Mouse (Mus musculus) E14TG2a.4 (cell line): ENCODE measurements at regions not wholly inside any gene's neighbourhood (a gene's known extent, or its start where the extent isn't known, plus 50 kb on each side); places are given as distances from the start of the nearest gene placed in this dataset.

Experiments used
- H3K27me3 ChIP-seq: 2 replicates; pipeline ENCODE4 v1.6.1; 2014; ENCODE audit warnings: low read length, control low read depth; ENCODE audit not compliant: insufficient read depth
- H3K36me3 ChIP-seq: 2 replicates; pipeline ENCODE4 v1.6.1; 2014; ENCODE audit warnings: low read length, control low read depth; ENCODE audit not compliant: insufficient read depth
- H3K4me1 ChIP-seq: replicated peaks from 2 replicates; pipeline ENCODE4 v1.6.1; 2014; ENCODE audit warnings: low read depth, low read length, control low read depth
- H3K4me3 ChIP-seq: replicated peaks from 2 replicates; pipeline ENCODE4 v1.5.1; 2014; ENCODE audit warnings: mild to moderate bottlenecking, low read length
- H3K9me3 ChIP-seq: 2 replicates; pipeline ENCODE4 v1.6.1; 2014; ENCODE audit warnings: low read length, control low read depth
- CTCF ChIP-seq: conservative IDR thresholded peaks from 2 replicates; pipeline ENCODE4 v1.5.1; 2014; ENCODE audit warnings: low read length
- NANOG ChIP-seq: IDR thresholded peaks from 2 replicates; pipeline ENCODE4 v1.6.1; 2014; ENCODE audit warnings: borderline replicate concordance, low read length, mixed read lengths
- POU5F1 ChIP-seq: IDR thresholded peaks from 2 replicates; pipeline ENCODE4 v1.6.1; 2014; ENCODE audit warnings: low read length, borderline replicate concordance

GRCm38 (mm10) chr17:93460409-93460808 is 261.6 kb downstream of the Adcyap1 start:
- Histone ChIP-seq H3K27me3 (no peaks in the 10 kb centered on the region), H3K9me3 (no peaks in the 10 kb centered on the region), H3K36me3 (no peaks in the 10 kb centered on the region), H3K4me3 (no peak overlapping the region), H3K4me1 (no peaks in the 10 kb centered on the region)
- no peak for TF ChIP-seq POU5F1
- no peak for TF ChIP-seq CTCF
- TF ChIP-seq NANOG: no peak

- TF ChIP-seq CTCF (no peak), NANOG (no peak), POU5F1 (no peak)
Measured at GRCm38 (mm10) chr17:93463621-93464211, 264.9 kb downstream of the Adcyap1 start.

GRCm38 (mm10) chr17:93482378-93482777 is 283.6 kb downstream of the Adcyap1 start:
- no peaks in the 10 kb centered on the region for H3K27me3 ChIP-seq
- TF ChIP-seq POU5F1 (no peak), NANOG (peak; percentile 80), CTCF (no peak)
- peaks cover 22% of the 10 kb centered on the region for H3K9me3 ChIP-seq
- H3K36me3 ChIP-seq: peaks cover 17% of the 10 kb centered on the region
- no peak overlapping the region for H3K4me3 ChIP-seq
- H3K4me1 ChIP-seq: peaks cover 3% of the 10 kb centered on the region

More at GRCm38 (mm10) chr17:93463621-93464211, 264.9 kb downstream of the Adcyap1 start:
- H3K27me3 ChIP-seq: no peaks in the 10 kb centered on the region
- no peaks in the 10 kb centered on the region for H3K36me3 ChIP-seq
- H3K4me1 ChIP-seq: 0 out of 2 replicates have a peak, but pooled peaks cover 2% of the 10 kb centered on the region
- no peak overlapping the region for H3K4me3 ChIP-seq
- H3K9me3 ChIP-seq: no peaks in the 10 kb centered on the region

GRCm38 (mm10) chr17:93484540-93484939 is 285.7 kb downstream of the Adcyap1 start:
- no peak overlapping the region for H3K4me3 ChIP-seq
- H3K27me3 ChIP-seq: no peaks in the 10 kb centered on the region
- no peak for TF ChIP-seq NANOG
- TF ChIP-seq CTCF: no peak

GRCm38 (mm10) chr17:93486442-93486841 is 287.6 kb downstream of the Adcyap1 start:
- TF ChIP-seq POU5F1 (no peak), NANOG (no peak), CTCF (no peak)
- peaks cover 13% of the 10 kb centered on the region for H3K9me3 ChIP-seq
- no peak overlapping the region for H3K4me3 ChIP-seq
- peaks cover 3% of the 10 kb centered on the region; the same call in 1 of the 2 replicates for H3K36me3 ChIP-seq
- H3K27me3 ChIP-seq: no peaks in the 10 kb centered on the region
- H3K4me1 ChIP-seq: peaks cover 3% of the 10 kb centered on the region

More at GRCm38 (mm10) chr17:93484540-93484939, 285.7 kb downstream of the Adcyap1 start:
- H3K9me3 ChIP-seq: peaks cover 18% of the 10 kb centered on the region
- H3K36me3 ChIP-seq: peaks cover 12% of the 10 kb centered on the region
- peaks cover 3% of the 10 kb centered on the region for H3K4me1 ChIP-seq

GRCm38 (mm10) chr17:93489988-93490732 is 291.3 kb downstream of the Adcyap1 start:
- no peak overlapping the region for H3K4me3 ChIP-seq
- no peaks in the 10 kb centered on the region for H3K27me3 ChIP-seq
- TF ChIP-seq CTCF: no peak
- no peak for TF ChIP-seq POU5F1
- no peak for TF ChIP-seq NANOG
- no peaks in the 10 kb centered on the region for H3K36me3 ChIP-seq
- no peaks in the 10 kb centered on the region for H3K4me1 ChIP-seq
- H3K9me3 ChIP-seq: no peaks in the 10 kb centered on the region

GRCm38 (mm10) chr17:93508882-93509594 is 310.2 kb downstream of the Adcyap1 start:
- H3K27me3 ChIP-seq: no peaks in the 10 kb centered on the region
- no peak overlapping the region for H3K4me3 ChIP-seq
- no peaks in the 10 kb centered on the region for H3K36me3 ChIP-seq
- H3K9me3 ChIP-seq: 0 out of 2 replicates have a peak, but pooled peaks cover 4% of the 10 kb centered on the region
- TF ChIP-seq NANOG (no peak), CTCF (no peak), POU5F1 (no peak)
- peaks cover under 1% of the 10 kb centered on the region; the same call in 1 of the 2 replicates for H3K4me1 ChIP-seq

- Histone ChIP-seq H3K4me1 (no peaks in the 10 kb centered on the region), H3K4me3 (no peak overlapping the region), H3K36me3 (no peaks in the 10 kb centered on the region), H3K9me3 (no peaks in the 10 kb centered on the region), H3K27me3 (no peaks in the 10 kb centered on the region)
- TF ChIP-seq POU5F1 (no peak), CTCF (no peak), NANOG (no peak)
Measured at GRCm38 (mm10) chr17:93523406-93523805, 324.6 kb downstream of the Adcyap1 start.
